Comparison of ENCODE assay signal across 8 mouse cellular contexts in the genomic region with DNA sequence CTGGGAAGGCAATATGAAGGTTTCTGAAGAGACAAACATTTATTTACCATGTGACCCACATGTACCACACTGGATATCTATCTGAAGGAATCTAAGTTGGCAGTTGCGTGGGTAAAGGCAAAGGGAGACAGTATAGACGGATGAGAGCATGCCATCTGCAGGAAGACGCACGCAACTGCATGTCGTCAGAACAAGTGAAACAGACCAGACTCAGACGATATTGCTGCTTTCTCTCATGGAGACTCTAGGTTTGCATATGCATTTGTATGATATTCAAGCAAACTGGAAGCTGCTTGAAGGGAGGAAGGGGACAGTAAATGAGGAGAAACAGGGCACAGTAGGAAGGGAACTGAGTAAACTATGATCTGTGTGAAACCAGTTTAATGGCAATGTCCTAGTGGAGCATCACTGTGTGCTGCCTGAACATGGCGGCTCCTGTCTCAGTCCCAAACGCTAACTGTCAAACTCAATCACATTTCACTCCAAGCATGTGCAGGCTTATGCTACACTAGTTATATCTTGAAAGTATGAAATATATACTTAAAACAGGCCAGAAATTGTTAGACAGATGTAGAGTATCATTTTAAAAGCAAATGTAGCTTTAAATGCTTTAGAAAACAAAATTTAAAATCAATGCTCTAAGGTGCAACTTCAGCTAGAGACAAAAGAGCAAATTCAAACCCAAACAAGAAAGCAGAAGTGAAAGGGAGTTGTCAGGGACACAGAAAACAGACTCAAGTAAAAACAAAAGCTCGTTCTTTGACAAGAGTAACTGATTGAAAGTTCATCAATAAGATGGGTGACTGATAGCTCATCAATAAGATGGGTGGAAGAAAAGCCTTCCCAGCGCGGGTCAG. TPM values are rescaled to one million over a fixed set of nuclear protein-coding genes. Genes with fewer than 3 reads are reported as not detected.
DNase-seq lines count a peak whose midpoint lies in the region; ATAC-seq and TF ChIP-seq lines count a peak whose summit lies in the region.

No protein-coding gene starts in this region.

- no peak for TF ChIP-seq POLR2A in embryonic fibroblast, embryonic 13.5 days (IDR thresholded peaks at IDR 0.05; ENCODE audit: low read depth, low read length)

- peaks cover 2% of the 10 kb centered on the region; the same call in 1 of the 2 replicates for H3K4me1 ChIP-seq in embryonic fibroblast, embryonic 13.5 days (ENCODE audit: control insufficient read depth, insufficient read depth, low read length)

- no peak overlapping the region for H3K27ac ChIP-seq in left cerebral cortex, adult 2 months
- H3K27ac ChIP-seq in embryonic fibroblast, embryonic 13.5 days (ENCODE audit: insufficient read depth, low read length): no peak overlapping the region

- no peak overlapping the region for H3K4me3 ChIP-seq in left cerebral cortex, adult 2 months
- H3K4me3 ChIP-seq in embryonic fibroblast, embryonic 13.5 days (ENCODE audit: insufficient read depth, low read length): no peak overlapping the region

- TF ChIP-seq CTCF in left cerebral cortex, adult 2 months (IDR thresholded peaks at IDR 0.05): peak; percentile 63
- TF ChIP-seq CTCF in embryonic fibroblast, embryonic 13.5 days (IDR thresholded peaks at IDR 0.05; ENCODE audit: borderline replicate concordance, insufficient read depth, low read length): peak; percentile 76; the same call in 1 of the 2 replicates

- ATAC-seq in megakaryocyte, adult 5-6 weeks (ENCODE audit: poor library complexity, severe bottlenecking): peak; percentile 86

- peak; percentile 2 for DNase-seq in cerebellum, adult 8-10 months
- DNase-seq in cerebellum, adult 11-12 months: no peak
- no peak for DNase-seq in left cerebral cortex, adult 2 months (ENCODE audit: extremely low spot score in 1 of 2, low spot score in 2 of 2)
- no peak for DNase-seq in left cerebral cortex, adult 11 months (ENCODE audit: low spot score)
- DNase-seq in neural tube, embryonic 10.5 days (ENCODE audit: extremely low spot score, low spot score): no peak
- no peak for DNase-seq in cerebellum, postnatal 4 days (ENCODE audit: low spot score in 2 of 2)

- intact Hi-C loops in left cerebral cortex, adult 2 months (cut with DNase I): no loop called here

RNA-seq across cellular contexts. Expression of gene Tex9, which starts 24.2 kb away (rescaled TPM):
- total RNA-seq in left cerebral cortex, adult 2 months (2021): 10 to 100 TPM; 11.2 to 12.8 TPM
- 13.4 and 15.6 TPM in 2 replicates for polyA plus RNA-seq in embryonic fibroblast, embryonic 13.5 days (2011; ENCODE audit: insufficient read length, low read depth, missing spikeins)
- total RNA-seq in megakaryocyte, adult 5-6 weeks (2015): 1.5 and 4.0 TPM in 2 replicates
- total RNA-seq in megakaryocyte, adult 5-6 weeks (2017): 5.4 and 5.9 TPM in 2 replicates

RNA-seq across cellular contexts. Expression of gene Mns1, which starts 30.0 kb away (rescaled TPM):
- total RNA-seq in left cerebral cortex, adult 2 months (2021): 1 to 10 TPM in 1 of 2 experiments, under 1 TPM in 1; 0.59 to 1.1 TPM
- polyA plus RNA-seq in embryonic fibroblast, embryonic 13.5 days (2011; ENCODE audit: insufficient read length, low read depth, missing spikeins): 6.0 and 10.5 TPM in 2 replicates
- total RNA-seq in megakaryocyte, adult 5-6 weeks (2015): 21.0 and 25.9 TPM in 2 replicates
- 29.4 and 31.4 TPM in 2 replicates for total RNA-seq in megakaryocyte, adult 5-6 weeks (2017)

Comparison
In these comparisons a context has a peak if more than half of its experiments do, and no peak if none do; other contexts are left out.
1. RNA of gene Mns1, which starts 30.0 kb away (total RNA-seq): 21.0 to 31.4 TPM in megakaryocyte, adult 5-6 weeks; 0.59 to 1.1 TPM in left cerebral cortex, adult 2 months; every median in the first group is over 10 times any median in the second.